Mouse (Mus musculus): ENCODE measurements around the gene Rims4.

Gene Rims4

DNA sequence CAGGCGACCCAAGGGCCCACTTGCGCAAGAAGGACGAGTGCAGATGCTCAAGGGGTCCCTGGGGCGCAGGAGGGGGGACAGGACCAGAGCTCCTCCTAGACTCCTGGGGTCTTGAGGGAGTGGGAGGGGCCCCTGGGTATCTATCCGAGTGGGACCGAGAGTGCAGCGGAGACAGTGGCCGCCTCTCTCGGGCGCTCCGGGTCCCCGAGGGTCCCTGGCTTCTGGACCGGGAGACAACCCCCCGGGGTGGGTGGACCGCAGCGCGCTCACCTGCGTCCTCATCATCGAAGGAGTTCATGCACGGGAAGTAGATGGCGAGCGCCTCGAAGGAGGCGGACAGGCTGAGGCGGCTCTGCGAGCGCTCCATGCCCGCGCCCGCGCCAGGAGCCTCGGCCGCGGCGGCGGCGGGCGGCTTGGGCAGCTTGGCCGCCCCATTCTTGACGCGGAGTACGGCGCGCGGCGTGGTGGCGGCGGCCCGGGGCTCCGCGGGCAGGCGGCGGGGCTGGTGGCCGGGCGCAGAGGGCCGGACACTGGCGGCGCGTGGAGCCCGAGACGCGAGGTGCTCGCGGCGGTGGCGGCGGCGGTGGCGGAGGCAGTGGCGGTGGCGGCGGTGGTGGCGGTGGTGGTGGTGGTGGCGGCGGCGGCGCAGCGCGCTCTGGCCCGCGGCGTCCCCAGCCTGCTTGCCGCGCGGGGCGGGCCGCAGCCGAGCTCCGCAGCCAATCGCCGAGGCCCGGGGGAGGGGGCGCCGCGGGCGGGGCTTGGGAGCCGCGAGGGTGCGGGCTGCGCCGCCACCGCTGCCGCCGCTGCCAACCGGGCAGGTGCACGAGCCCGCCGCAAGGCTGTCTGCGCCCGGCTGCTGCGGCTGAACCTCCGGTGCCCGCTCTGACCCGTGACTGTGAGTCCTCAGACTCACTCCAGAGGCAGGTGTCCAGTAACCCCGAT lies at the start of gene Rims4:
TSS of gene Rims4 (minus strand) at position 367 of the 942 bp plus-strand sequence.
- peak; percentile 50 for DNase-seq (ENCODE audit: low spot score)

GRCm38 (mm10) chr2:163965706-163966105 lies 47.2 kb upstream of the Rims4 start:
- no peak for DNase-seq (ENCODE audit: low spot score)

DNA sequence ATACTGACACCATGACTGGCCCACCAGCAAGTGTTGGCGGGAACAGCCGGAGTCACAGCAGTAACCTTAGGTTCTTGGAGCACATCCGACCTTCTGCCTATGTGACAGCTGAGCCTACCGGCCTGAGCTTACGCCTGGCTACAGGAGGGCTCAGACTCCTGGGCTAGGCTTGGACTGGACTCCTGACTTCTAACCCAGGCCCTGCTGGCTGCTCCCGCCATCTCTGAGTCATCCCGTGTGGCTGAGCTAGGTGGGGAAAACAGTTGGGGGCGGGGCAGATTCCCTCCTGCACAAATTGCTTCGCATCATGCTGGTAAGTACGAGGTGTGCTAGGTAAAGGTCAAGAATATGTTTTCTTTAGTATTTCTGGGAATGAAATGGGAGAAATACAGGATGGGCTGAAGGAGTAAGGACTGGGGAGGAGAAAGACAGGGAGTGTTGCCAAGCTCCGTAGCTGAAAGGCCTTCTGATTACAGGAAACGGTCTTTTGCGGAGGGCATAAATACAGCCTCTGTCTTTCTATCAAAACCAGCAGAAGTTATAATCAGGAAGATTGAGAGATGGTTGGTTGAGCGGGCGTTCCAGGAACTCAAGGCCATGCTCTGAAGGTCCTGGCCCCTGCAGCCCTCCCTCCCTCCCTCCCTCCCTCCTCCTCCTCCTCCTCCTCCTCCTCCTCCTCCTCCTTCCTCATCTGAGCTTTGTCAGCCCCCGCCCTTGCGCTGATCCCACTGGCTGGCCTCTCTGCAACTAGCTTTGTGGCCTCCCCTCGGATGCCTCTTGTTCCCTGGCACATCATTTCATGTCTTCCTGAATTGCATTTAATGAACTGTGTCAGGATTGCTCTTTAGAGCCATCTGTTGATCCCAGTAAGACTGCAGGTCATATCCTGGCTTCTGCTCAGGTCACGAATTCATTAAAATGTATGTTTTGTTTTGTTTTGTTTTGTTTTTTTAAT lies 46.4 kb upstream of the Rims4 start:
- DNase-seq (ENCODE audit: low spot score), result peak; percentile 16

GRCm38 (mm10) chr2:163953622-163954310 lies 35.3 kb upstream of the Rims4 start:
- peak; percentile 36 for DNase-seq (ENCODE audit: low spot score)

DNA sequence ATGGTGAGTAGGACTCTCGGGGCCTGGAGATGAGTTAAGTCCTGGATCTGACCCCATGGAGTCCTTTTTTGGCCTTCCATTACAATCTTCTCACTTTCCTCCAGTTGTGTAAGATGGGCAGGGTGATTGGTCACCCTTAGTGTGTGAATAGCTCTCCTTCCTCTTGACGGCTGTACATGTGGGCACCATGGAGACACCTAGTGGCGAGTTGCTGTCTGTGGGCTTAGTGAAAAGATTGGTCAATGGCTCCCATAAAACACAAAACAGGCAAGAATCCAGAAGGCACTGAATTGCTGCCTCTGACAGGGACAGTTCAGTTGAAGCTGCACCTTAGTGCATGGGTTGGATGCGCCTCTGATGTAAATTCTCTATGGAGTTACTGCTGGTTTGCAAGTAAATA lies 33.3 kb upstream of the Rims4 start:
- peak; percentile 73 for DNase-seq (ENCODE audit: low spot score)

DNA sequence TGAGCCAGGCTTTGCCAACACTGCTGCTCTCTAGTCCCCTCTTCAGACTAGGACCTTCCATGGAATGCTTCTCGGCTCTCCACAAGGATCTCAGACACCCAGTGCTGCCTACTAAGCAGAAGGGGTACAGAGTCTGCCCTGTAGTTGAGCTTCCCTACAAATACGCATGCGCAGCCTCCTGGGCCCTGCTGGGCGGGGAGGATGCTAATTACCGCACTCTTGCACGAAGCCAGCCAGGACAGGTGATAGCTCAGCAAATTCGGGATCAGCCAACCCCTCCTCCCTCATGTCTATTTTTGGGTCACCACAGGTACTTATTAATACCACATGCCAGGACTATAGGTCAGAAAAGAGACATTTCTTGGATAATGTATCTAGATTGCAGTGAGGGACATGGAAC lies 29.5 kb upstream of the Rims4 start:
- no peak for DNase-seq (ENCODE audit: low spot score)

- no peak for DNase-seq (ENCODE audit: low spot score)
These were observed 27.7 kb upstream of the Rims4 start for GRCm38 (mm10) chr2:163946221-163946620.

DNA sequence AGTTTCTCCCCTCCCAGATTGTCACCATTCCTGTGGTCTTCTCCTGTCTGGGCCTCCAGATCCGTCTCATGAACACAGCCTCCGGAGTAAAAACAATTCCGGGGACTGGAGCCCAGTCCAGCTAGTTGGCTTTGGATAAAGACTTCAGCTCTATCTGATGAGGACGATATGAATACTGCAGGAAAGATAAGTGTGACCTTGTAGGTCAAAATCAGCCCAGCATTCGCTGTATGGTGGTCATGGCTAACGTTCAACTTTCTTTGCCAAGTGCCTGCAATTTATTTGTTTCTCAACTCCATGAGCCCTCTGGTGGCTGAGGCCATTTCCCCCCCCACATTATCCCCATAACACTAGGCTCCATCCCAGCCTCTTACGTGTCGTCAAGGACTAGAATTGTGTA lies 26.0 kb upstream of the Rims4 start:
- no peak for DNase-seq (ENCODE audit: low spot score)

- DNase-seq (ENCODE audit: low spot score), result no peak
These were observed 24.6 kb upstream of the Rims4 start for GRCm38 (mm10) chr2:163943056-163943455.

DNA sequence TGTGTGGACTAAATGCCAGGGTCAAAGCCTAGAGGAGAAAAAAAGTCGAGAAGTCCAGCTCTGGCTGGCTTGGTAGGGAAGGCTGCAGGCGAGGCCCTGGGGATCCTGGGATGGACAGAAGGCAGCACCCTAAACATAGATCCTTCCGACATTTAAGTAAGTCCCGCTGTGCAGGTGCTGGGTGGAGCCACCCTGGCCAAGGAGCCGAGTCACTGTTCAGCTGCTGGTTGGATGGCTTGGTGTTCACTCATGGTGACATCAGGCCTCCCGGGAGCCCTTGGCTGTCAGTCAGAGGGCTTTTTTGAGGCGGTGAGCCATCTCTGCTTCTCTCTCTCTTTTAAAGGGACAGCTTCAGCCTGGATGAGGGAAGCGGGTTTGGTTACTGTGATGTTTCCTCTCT lies 21.0 kb upstream of the Rims4 start:
- DNase-seq (ENCODE audit: low spot score), result no peak

DNA sequence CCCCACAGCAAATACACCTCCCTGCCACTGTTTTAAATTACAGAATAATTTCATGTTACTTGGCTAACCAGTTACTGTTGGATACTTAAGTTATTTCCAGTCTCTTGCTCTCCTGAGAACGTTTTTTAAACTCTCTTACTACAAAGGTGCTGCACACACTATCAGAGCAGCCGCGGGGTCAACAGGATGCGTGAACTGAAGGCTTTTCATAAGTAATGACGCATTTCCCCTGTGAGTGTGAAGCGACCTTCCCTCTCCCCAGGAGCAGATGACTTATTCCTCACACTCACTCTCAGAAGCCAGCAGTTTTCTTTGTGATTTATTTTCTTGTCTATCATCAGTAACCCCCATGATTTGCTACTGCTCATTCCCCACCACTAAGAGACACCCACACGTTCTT lies 13.7 kb upstream of the Rims4 start:
- no peak for DNase-seq (ENCODE audit: low spot score)

GRCm38 (mm10) chr2:163928464-163929200 lies 10.1 kb upstream of the Rims4 start:
- DNase-seq (ENCODE audit: low spot score), result no peak

- no peak for DNase-seq (ENCODE audit: low spot score)
These were observed 6.6 kb upstream of the Rims4 start for GRCm38 (mm10) chr2:163925044-163925443.

GRCm38 (mm10) chr2:163924531-163924930 lies 6.0 kb upstream of the Rims4 start:
- DNase-seq (ENCODE audit: low spot score), result no peak

DNA sequence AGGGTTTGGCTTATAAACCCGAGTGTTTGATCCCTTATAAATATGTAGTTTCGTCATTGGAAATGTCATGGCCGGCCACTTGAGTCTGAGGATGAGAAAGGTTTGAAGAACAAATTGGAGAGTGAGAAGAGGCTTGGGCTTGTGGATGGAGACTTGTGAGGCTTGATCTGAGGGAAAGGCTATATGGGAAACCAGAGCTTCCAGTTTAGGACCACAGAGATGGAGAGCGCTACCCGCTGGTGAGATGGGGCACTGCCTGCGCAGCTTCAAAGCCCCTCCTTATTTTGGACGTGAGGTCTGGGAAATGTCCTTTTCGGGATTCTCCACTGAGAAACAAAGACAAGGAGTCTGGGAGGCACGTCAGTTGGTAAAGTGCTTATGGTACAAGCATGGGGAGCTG lies 4.6 kb upstream of the Rims4 start:
- no peak for DNase-seq (ENCODE audit: low spot score)

- no peak for DNase-seq (ENCODE audit: low spot score)
These were observed 1.1 kb upstream of the Rims4 start for GRCm38 (mm10) chr2:163919581-163919980.

GRCm38 (mm10) chr2:163916703-163917102 lies 1.8 kb downstream of the Rims4 start:
- DNase-seq (ENCODE audit: low spot score), result no peak

GRCm38 (mm10) chr2:163915294-163915791 lies 3.1 kb downstream of the Rims4 start:
- DNase-seq (ENCODE audit: low spot score), result no peak

DNA sequence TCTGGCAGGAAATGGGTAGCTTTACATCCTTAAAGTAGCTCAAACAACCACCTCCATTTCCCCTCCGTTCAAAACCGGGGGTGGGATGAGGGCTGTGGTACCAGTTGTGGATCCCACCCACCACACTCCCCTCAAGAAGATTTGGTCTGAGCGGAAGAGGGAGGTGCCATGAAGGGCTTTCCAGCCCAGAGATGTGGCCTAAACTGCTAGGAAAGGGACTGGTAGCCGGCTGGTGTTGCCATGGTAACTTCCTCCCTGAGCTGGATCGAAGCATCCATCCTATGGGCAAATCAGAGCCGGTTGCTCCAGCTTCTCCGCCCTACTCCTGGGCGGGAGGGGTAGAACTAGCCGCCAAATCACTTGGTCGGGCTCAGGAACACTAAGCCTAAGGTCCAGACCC lies 4.4 kb downstream of the Rims4 start:
- DNase-seq (ENCODE audit: low spot score), result peak; percentile 70

DNA sequence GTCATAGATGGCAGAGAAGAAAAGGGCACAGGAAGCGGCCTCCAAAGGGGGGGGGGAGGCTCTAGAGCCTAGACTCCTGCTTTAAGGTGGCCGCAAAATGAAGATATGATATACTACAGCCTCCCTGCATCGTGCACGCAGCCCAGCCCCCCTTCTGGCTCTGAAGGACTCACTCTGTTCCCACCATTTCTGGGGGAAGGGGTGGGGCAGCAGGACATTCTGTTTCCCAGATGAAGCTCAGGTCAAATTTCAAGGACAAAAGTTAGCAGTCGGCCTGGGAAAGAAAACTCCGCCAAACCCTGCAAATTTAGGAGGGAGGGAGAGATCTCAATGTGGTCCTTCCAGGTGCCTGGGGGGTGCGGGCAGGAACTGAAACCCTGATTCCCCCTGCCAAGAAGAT lies 4.8 kb downstream of the Rims4 start:
- no peak for DNase-seq (ENCODE audit: low spot score)

GRCm38 (mm10) chr2:163911826-163912444 lies 6.5 kb downstream of the Rims4 start:
- no peak for DNase-seq (ENCODE audit: low spot score)

Data from embryo, embryonic 10.5 days (tissue).